Mouse (Mus musculus) kidney, adult 2 months (tissue): ENCODE results near the gene Bub3.

Experiments
- CTCF ChIP-seq: fragments of 200-500 bp; conservative IDR thresholded peaks from 2 replicates; pipeline ENCODE4 v1.5.1; 2011; ENCODE audit warnings: low read depth, mild to moderate bottlenecking, control low read depth, low read length, moderate library complexity, mixed read lengths; ENCODE audit not compliant: insufficient read depth, insufficient read length
- POLR2A ChIP-seq: fragments of 200-500 bp; IDR thresholded peaks from one replicate; pipeline ENCODE4 v1.6.1; 2011; ENCODE audit warnings: low read depth, low read length, control low read depth

GRCm38 (mm10) chr7:131603186-131603585 is 43.2 kb downstream of the Bub3 start:
- no peak for TF ChIP-seq POLR2A
- TF ChIP-seq CTCF: no peak
